Mouse (Mus musculus): ENCODE results near the gene Plscr1.

Gene Plscr1

DNA sequence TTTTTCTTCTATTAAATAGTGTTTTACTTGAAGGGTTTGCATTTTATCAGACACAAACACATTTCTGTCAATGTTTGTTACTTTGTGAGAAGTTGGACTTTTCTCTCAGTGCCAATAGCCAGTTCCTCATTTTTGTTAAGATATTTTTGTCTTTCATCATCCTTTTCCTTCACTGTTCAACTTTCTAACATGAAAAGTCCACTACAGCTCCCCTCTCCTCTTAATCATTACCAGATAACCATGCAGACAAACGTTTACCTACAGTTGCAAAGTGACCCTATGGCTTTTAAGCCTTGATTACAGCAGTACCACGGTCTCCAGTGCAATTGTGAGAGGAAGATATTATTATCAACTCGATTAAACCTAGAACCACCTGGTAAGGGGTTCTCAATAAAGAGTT lies 51.7 kb downstream of the Plscr1 start:
- no peak for DNase-seq (ENCODE audit: low read depth in 1 of 2, low spot score in 2 of 2)

DNA sequence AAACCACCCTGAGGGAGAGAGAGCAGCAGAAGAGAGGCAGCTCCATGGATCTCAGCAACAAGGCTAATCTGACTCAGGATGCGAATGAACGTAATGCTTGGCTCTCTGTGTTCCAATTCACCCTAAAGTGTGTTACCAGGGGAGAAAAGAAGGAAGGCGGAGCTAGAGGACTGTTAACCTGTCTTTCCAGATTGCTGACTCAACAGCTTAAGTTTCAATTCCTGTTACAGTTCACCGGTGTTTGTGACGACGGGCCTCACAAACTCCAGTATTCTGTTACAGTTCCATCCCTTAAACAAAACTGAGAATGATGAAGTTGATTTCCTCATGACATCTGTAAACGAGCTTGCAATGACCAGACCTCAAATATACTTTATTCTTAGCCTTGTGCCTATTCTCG lies 55.5 kb downstream of the Plscr1 start:
- DNase-seq (ENCODE audit: low read depth in 1 of 2, low spot score in 2 of 2) = no peak

DNA sequence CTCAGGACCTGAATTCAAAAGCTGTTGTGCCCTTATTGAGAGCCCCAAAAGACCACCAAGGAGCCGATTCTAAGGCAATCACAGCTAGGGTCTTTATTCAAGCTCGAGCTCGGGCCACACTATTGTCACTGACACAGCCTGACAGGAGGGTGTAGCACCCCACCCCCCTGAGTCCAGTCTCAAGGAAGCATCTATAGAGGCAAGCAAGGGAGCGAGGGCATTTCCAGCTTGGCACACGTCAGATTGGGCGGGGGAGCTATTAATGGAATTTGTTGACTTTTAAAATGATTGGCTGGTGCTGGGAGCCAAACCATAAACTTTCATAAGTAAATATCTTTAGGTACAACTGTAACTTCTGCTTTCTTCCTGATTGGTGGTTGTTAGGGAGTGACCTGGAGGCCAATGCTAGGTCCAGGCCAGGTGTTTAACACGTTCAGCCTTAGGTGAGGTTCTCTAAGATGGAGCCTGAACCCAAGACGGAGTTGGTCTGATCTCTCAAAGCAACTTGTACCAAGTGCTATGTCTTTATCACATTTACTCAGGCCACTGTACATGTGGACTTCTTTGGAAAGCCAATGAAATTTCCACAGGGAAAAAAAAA lies 56.2 kb downstream of the Plscr1 start:
- DNase-seq (ENCODE audit: low read depth in 1 of 2, low spot score in 2 of 2) = no peak

DNA sequence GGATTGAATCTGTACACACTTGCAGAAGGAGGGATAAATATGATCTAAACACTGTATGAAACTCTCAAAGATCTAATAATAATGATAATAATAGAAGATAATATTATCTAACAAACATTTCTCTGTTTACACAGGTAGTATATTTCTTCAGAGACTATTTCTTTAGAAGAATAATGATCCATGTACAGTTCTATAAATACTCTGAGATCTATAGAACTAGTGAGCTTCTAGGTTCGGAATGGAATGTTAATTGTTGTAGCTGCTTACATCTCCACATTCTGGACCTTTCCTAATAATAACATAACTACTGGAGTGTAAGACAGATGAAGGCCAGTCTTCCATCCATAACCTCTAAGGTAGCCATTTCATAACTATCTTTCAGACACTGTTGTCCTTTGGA lies 59.5 kb downstream of the Plscr1 start, which contains the start of gene 1700057G04Rik:
1700057G04Rik (plus strand) TSS at position 301 of the 400 bp plus-strand sequence.
- no peak for DNase-seq (ENCODE audit: low read depth in 1 of 2, low spot score in 2 of 2)

DNA sequence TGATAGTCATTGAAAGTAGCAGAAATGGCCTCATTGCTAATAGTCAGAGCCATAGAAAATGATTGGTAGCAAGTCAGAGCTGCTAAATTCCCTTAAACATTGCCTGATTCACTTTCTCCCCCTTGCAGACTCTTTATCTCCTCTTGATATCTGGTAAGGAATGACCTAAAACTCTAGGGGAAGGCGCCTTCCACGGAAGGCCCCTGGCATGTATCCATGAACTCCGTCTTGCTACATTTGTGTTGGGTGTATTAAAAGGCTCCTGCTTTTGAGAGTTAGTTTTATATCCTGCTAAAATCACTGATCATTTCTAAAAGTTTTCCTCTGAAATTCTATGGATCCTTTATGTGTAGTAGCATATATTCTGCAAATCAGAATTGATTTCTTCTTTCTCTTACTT lies 67.2 kb downstream of the Plscr1 start:
- no peak for DNase-seq (ENCODE audit: low read depth in 1 of 2, low spot score in 2 of 2)
